Mouse (Mus musculus) embryonic facial prominence, embryonic 10.5 days (tissue): Measurements from ENCODE around the gene Zdhhc4. TPM values are rescaled to one million over a fixed set of nuclear protein-coding genes. Genes with fewer than 3 reads are reported as not detected.

Experiments used
- DNase-seq: peaks from one replicate; pipeline ENCODE4 v3.0.0-alpha.2; 2017; ENCODE audit warnings: low spot score
- H3K27ac ChIP-seq: fragments of 300-500 bp; sonication (generic); replicated peaks from 2 replicates; pipeline ENCODE4 v1.5.1; 2016; ENCODE audit warnings: mild to moderate bottlenecking
- H3K27me3 ChIP-seq: fragments of 300-500 bp; sonication (generic); replicated peaks from 2 replicates; pipeline ENCODE4 v1.6.1; 2016; ENCODE audit warnings: low read depth, mild to moderate bottlenecking; ENCODE audit not compliant: poor library complexity, severe bottlenecking
- H3K36me3 ChIP-seq: fragments of 300-500 bp; sonication (generic); replicated peaks from 2 replicates; pipeline ENCODE4 v1.6.1; 2016; ENCODE audit warnings: mild to moderate bottlenecking, moderate library complexity
- H3K4me1 ChIP-seq: fragments of 300-500 bp; sonication (generic); 2 replicates; pipeline ENCODE4 v1.6.1; 2016
- H3K4me3 ChIP-seq: fragments of 300-500 bp; sonication (generic); 2 replicates; pipeline ENCODE4 v1.5.1; 2016; ENCODE audit warnings: mild to moderate bottlenecking, moderate library complexity
- H3K9me3 ChIP-seq: fragments of 300-500 bp; sonication (generic); 2 replicates; pipeline ENCODE4 v1.6.1; 2016; ENCODE audit warnings: mild to moderate bottlenecking
- WGBS: fragments of 180-500 bp; shearing (Covaris S2); methylation state at CpG from one replicate; pipeline ENCODE4 v1.1.7; 2016; 5-methylcytosine and 5-hydroxymethylcytosine counted together
- polyA plus RNA-seq: library from polyadenylated mRNA; unstranded; fragments of >200 nt; fragmentation: Nextera tagmentation; extraction: Ambion mirVana; gene quantifications from 2 replicates; pipeline ENCODE4 v1.2.1, GENCODE M21; 2016

The Zdhhc4 gene
- polyA plus RNA-seq, 1 experiment from 2014 or later: 77.2 TPM

GRCm38 (mm10) chr5:143293404-143293803 is 35.7 kb downstream of the Zdhhc4 start, which contains the start of gene Zfp853:
Gene Zfp853 (minus strand): TSS chr5:143293623.
- H3K27me3 ChIP-seq: peaks cover 71% of the 10 kb centered on the region
- H3K9me3 ChIP-seq: 0 out of 2 replicates have a peak, but pooled peaks cover 3% of the 10 kb centered on the region
- H3K4me3 ChIP-seq: peak within 1 kb of the TSS; percentile 56
- H3K4me1 ChIP-seq: peaks cover 20% of the 10 kb centered on the region
- H3K36me3 ChIP-seq: peaks cover 21% of the 10 kb centered on the region
- peak; percentile 32 for DNase-seq
- 4% methylated on average over 38 of the region's 38 CpGs for WGBS
- H3K27ac ChIP-seq: no peak within 1 kb of the TSS

GRCm38 (mm10) chr5:143292879-143293278 is 36.2 kb downstream of the Zdhhc4 start:
- H3K9me3 ChIP-seq: 0 out of 2 replicates have a peak, but pooled peaks cover 3% of the 10 kb centered on the region
- H3K36me3 ChIP-seq: peaks cover 15% of the 10 kb centered on the region
- DNase-seq: peak; percentile 38
- peak overlapping the region; percentile 56 for H3K4me3 ChIP-seq
- H3K4me1 ChIP-seq: peaks cover 25% of the 10 kb centered on the region
- no peak overlapping the region for H3K27ac ChIP-seq
- 2% methylated on average over 19 of the region's 19 CpGs for WGBS
- peaks cover 76% of the 10 kb centered on the region for H3K27me3 ChIP-seq

GRCm38 (mm10) chr5:143289299-143289698 is 39.8 kb downstream of the Zdhhc4 start:
- peaks cover 31% of the 10 kb centered on the region for H3K4me1 ChIP-seq
- H3K4me3 ChIP-seq: no peak overlapping the region
- DNase-seq: no peak
- H3K36me3 ChIP-seq: no peaks in the 10 kb centered on the region
- H3K27ac ChIP-seq: no peak overlapping the region
- H3K27me3 ChIP-seq: peaks cover 100% of the 10 kb centered on the region
- WGBS: 72% methylated on average over 9 of the region's 9 CpGs
- H3K9me3 ChIP-seq: no peaks in the 10 kb centered on the region

GRCm38 (mm10) chr5:143288378-143288911 is 40.6 kb downstream of the Zdhhc4 start:
- Histone ChIP-seq H3K36me3 (no peaks in the 10 kb centered on the region), H3K27ac (no peak overlapping the region), H3K4me1 (peaks cover 25% of the 10 kb centered on the region), H3K4me3 (peak overlapping the region; percentile 54), H3K27me3 (peaks cover 95% of the 10 kb centered on the region), H3K9me3 (no peaks in the 10 kb centered on the region)
- no peak for DNase-seq
- 11% methylated on average over 9 of the region's 9 CpGs for WGBS

GRCm38 (mm10) chr5:143287774-143288328 is 41.2 kb downstream of the Zdhhc4 start:
- WGBS: 1% methylated on average over 48 of the region's 48 CpGs
- Histone ChIP-seq H3K4me1 (peaks cover 19% of the 10 kb centered on the region), H3K4me3 (peak overlapping the region; percentile 54), H3K27me3 (peaks cover 89% of the 10 kb centered on the region), H3K27ac (peak overlapping the region; percentile 2), H3K36me3 (no peaks in the 10 kb centered on the region), H3K9me3 (no peaks in the 10 kb centered on the region)
- peak; percentile 52 for DNase-seq

GRCm38 (mm10) chr5:143284762-143285161 is 44.3 kb downstream of the Zdhhc4 start:
- WGBS: 42% methylated on average over 6 of the region's 6 CpGs

GRCm38 (mm10) chr5:143279247-143279646 is 49.8 kb downstream of the Zdhhc4 start:
- H3K9me3 ChIP-seq: no peaks in the 10 kb centered on the region
- whole genome bisulfite sequencing: 38% methylated on average over 10 of the region's 10 CpGs
- H3K4me3 ChIP-seq: no peak overlapping the region
- H3K4me1 ChIP-seq: 0 out of 2 replicates have a peak, but pooled peaks cover 3% of the 10 kb centered on the region
- no peak overlapping the region for H3K27ac ChIP-seq
- DNase-seq: no peak
- H3K36me3 ChIP-seq: no peaks in the 10 kb centered on the region
- peaks cover 56% of the 10 kb centered on the region for H3K27me3 ChIP-seq

More at GRCm38 (mm10) chr5:143284762-143285161, 44.3 kb downstream of the Zdhhc4 start:
- no peak for DNase-seq
- H3K9me3 ChIP-seq: no peaks in the 10 kb centered on the region
- peaks cover 15% of the 10 kb centered on the region for H3K4me1 ChIP-seq
- no peak overlapping the region for H3K27ac ChIP-seq
- H3K27me3 ChIP-seq: peaks cover 70% of the 10 kb centered on the region
- H3K36me3 ChIP-seq: no peaks in the 10 kb centered on the region
- no peak overlapping the region for H3K4me3 ChIP-seq

- 59% methylated on average over 5 of the region's 5 CpGs for whole genome bisulfite sequencing
- H3K9me3 ChIP-seq: no peaks in the 10 kb centered on the region
- no peaks in the 10 kb centered on the region for H3K36me3 ChIP-seq
- peaks cover 8% of the 10 kb centered on the region for H3K4me1 ChIP-seq
- H3K27me3 ChIP-seq: peaks cover 50% of the 10 kb centered on the region
- no peak overlapping the region for H3K4me3 ChIP-seq
- H3K27ac ChIP-seq: no peak overlapping the region
- DNase-seq: no peak
Measured at GRCm38 (mm10) chr5:143275761-143276160, 53.3 kb downstream of the Zdhhc4 start.

- Histone ChIP-seq H3K27ac (no peak overlapping the region), H3K36me3 (no peaks in the 10 kb centered on the region), H3K4me1 (peaks cover 23% of the 10 kb centered on the region), H3K4me3 (no peak overlapping the region), H3K9me3 (no peaks in the 10 kb centered on the region), H3K27me3 (peaks cover 27% of the 10 kb centered on the region)
- DNase-seq: no peak
- 92% methylated on average over 16 of the region's 16 CpGs for WGBS
Measured at GRCm38 (mm10) chr5:143272540-143273330, 56.3 kb downstream of the Zdhhc4 start.

- H3K4me1 ChIP-seq: peaks cover 23% of the 10 kb centered on the region
- H3K36me3 ChIP-seq: no peaks in the 10 kb centered on the region
- H3K4me3 ChIP-seq: no peak overlapping the region
- H3K9me3 ChIP-seq: no peaks in the 10 kb centered on the region
- DNase-seq: no peak
- peaks cover 20% of the 10 kb centered on the region; the same call in 1 of the 2 replicates for H3K27me3 ChIP-seq
- WGBS: 81% methylated on average over 3 of the region's 3 CpGs
- no peak overlapping the region for H3K27ac ChIP-seq
Measured at GRCm38 (mm10) chr5:143272108-143272507, 56.9 kb downstream of the Zdhhc4 start.

- Histone ChIP-seq H3K27me3 (peaks cover 16% of the 10 kb centered on the region; the same call in 1 of the 2 replicates), H3K9me3 (no peaks in the 10 kb centered on the region), H3K4me3 (no peak overlapping the region), H3K4me1 (peaks cover 23% of the 10 kb centered on the region), H3K36me3 (no peaks in the 10 kb centered on the region), H3K27ac (no peak overlapping the region)
- WGBS: 88% methylated on average over 6 of the region's 6 CpGs
- DNase-seq: no peak
Measured at GRCm38 (mm10) chr5:143271642-143272041, 57.4 kb downstream of the Zdhhc4 start.

- DNase-seq: no peak
- 6% methylated on average over 12 of the region's 12 CpGs for WGBS
- Histone ChIP-seq H3K36me3 (peaks cover under 1% of the 10 kb centered on the region; the same call in 1 of the 2 replicates), H3K27ac (peak overlapping the region; percentile 96), H3K4me3 (peak overlapping the region; percentile 98), H3K4me1 (peaks cover 23% of the 10 kb centered on the region), H3K9me3 (no peaks in the 10 kb centered on the region), H3K27me3 (peaks cover 4% of the 10 kb centered on the region; the same call in 1 of the 2 replicates)
Measured at GRCm38 (mm10) chr5:143270151-143270519, 58.9 kb downstream of the Zdhhc4 start.
